Mouse (Mus musculus) olfactory bulb, adult 2 months (tissue): ENCODE measurements around the gene Naaladl1. TPM values are rescaled to one million over a fixed set of nuclear protein-coding genes. Genes with fewer than 3 reads are reported as not detected.
A peak's percentile ranks its signal among the peaks of the same experiment; 100 is the strongest.

Source experiments
- H3K27ac ChIP-seq: fragments of 200-500 bp; 2 replicates; pipeline ENCODE4 v1.5.1; 2012; ENCODE audit warnings: low read depth, low read length; ENCODE audit not compliant: insufficient read depth
- H3K4me1 ChIP-seq: fragments of 200-500 bp; 2 replicates; pipeline ENCODE4 v1.6.1; 2012; ENCODE audit warnings: low read length; ENCODE audit not compliant: control insufficient read depth, insufficient read depth
- H3K4me3 ChIP-seq: fragments of 200-500 bp; 2 replicates; pipeline ENCODE4 v1.5.1; 2012; ENCODE audit warnings: mild to moderate bottlenecking, low read depth, low read length, moderate library complexity; ENCODE audit not compliant: insufficient read depth
- CTCF ChIP-seq: fragments of 200-500 bp; IDR thresholded peaks from 2 replicates; pipeline ENCODE4 v1.5.1; 2012; ENCODE audit warnings: low read depth, mild to moderate bottlenecking, low read length, moderate library complexity; ENCODE audit not compliant: insufficient read depth
- POLR2A ChIP-seq: fragments of 200-500 bp; IDR thresholded peaks from 2 replicates; pipeline ENCODE4 v1.6.1; 2012; ENCODE audit warnings: mild to moderate bottlenecking, low read depth, low read length, moderate library complexity; ENCODE audit not compliant: insufficient read depth
- WGBS: fragments of 180-500 bp; shearing (Covaris S2); methylation state at CpG from one replicate; pipeline ENCODE4 v1.1.7; 2018; 5-methylcytosine and 5-hydroxymethylcytosine counted together
- polyA plus RNA-seq: library from polyadenylated mRNA; stranded (reverse); fragments of >200 nt; gene quantifications from 2 replicates; pipeline ENCODE4 v1.2.4, GENCODE M21; 2012; ENCODE audit warnings: low replicate concordance; ENCODE audit not compliant: missing spikeins, insufficient read depth, insufficient read length

Naaladl1 gene
- polyA plus RNA-seq, 1 experiment: not detected

GRCm38 (mm10) chr19:6076564-6077393, 28.8 kb upstream of the Naaladl1 start, which contains the start of gene Vps51:
Gene Vps51, minus strand, starts transcription at chr19:6077231.
- under 1% methylated on average over 33 of the region's 33 CpGs for whole genome bisulfite sequencing
- TF ChIP-seq CTCF: no peak
- peak; percentile 43; the same call in 1 of the 2 replicates for TF ChIP-seq POLR2A
- H3K4me3 ChIP-seq: peak within 1 kb of the TSS; percentile 68

GRCm38 (mm10) chr19:6079983-6080480, 25.6 kb upstream of the Naaladl1 start, which contains the start of gene Tmem262:
Gene Tmem262, plus strand, starts transcription at chr19:6080033.
- TF ChIP-seq CTCF (no peak), POLR2A (no peak)
- Histone ChIP-seq H3K4me1 (peaks cover 13% of the 10 kb centered on the region), H3K27ac (no peak within 1 kb of the TSS), H3K4me3 (no peak within 1 kb of the TSS)
- WGBS: 90% methylated on average over 12 of the region's 12 CpGs

More at GRCm38 (mm10) chr19:6076564-6077393, 28.8 kb upstream of the Naaladl1 start, which contains the start of gene Vps51:
- peaks cover 8% of the 10 kb centered on the region for H3K4me1 ChIP-seq
- peak within 1 kb of the TSS; percentile 17; the same call in 1 of the 2 replicates for H3K27ac ChIP-seq

DNA sequence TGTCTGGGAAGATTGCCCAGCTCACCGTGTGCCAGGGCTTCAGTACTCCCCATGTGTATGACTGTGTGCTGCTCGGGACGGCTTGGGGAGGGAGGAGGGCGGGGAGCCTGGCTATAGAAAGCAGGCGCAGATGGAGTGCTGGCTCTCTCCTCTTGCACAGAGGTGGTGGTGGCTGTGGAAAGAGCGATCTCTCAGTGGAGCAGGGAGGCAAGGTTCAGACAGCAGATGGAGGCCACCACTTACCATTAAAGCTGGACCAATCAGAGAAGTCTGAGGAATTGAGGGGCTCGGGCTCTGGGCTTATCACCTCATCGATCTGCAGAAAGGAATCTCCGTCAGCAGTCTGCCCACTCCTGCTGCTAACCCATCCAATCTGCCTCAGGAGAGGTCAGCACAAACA, 23.4 kb upstream of the Naaladl1 start, which contains the start of gene Gm28374:
Gene Gm28374 (minus strand): TSS at position 101 of the 400 bp plus-strand sequence.
- WGBS: 75% methylated on average over 9 of the region's 9 CpGs
- TF ChIP-seq POLR2A (no peak), CTCF (no peak)

DNA sequence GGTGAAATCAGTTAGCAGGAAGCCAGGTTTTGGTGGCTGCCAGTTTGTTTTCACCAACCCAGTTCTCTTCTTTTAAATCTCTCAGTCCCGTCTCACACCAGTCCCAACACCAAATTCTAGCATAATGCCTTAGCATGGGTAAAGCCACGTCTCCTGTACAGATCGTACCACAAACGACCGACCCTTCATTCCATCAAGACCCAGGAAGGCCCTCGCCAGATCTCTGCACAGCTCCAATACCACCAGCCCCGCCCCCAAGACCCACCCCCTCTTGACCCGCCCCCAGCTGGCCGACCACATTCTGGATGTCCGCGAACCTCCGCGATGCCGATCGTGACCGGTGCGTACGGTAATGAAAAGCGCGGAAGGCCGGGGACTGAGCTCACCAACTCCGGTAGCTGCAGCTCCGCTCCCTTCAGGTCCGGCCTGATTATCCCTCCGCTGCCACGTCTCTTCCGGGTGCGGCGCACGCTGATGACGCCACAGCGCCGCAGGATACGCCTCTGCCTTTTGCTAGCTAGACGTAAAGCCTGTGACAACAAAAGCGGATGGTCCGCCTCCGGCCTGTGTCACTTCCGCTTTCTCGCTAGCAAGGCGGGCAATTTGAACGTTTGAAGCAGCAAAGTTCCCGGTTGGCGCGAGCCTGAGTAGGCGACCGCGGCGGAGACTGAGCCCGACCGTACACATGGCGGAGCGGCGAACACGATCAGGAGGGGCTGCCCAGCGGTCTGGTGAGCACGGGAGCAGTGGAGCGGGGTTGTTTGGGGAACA, 20.9 kb upstream of the Naaladl1 start, which contains the start of the genes Zfpl1 and Cdca5:
Gene Zfpl1 (minus strand): TSS at position 479 of the 771 bp plus-strand sequence.
Gene Cdca5 (plus strand): TSS at position 506 of the 771 bp plus-strand sequence.
- no peak within 1 kb of the TSS for H3K27ac ChIP-seq
- under 1% methylated on average over 58 of the region's 58 CpGs for WGBS

More for the DNA sequence above, 23.4 kb upstream of the Naaladl1 start, which contains the start of gene Gm28374:
- Histone ChIP-seq H3K4me1 (peaks cover 14% of the 10 kb centered on the region), H3K4me3 (no peak within 1 kb of the TSS), H3K27ac (no peak within 1 kb of the TSS)

GRCm38 (mm10) chr19:6085417-6085879, 20.1 kb upstream of the Naaladl1 start:
- peak overlapping the region; percentile 24; the same call in 1 of the 2 replicates for H3K4me3 ChIP-seq
- WGBS: under 1% methylated on average over 17 of the region's 17 CpGs
- H3K4me1 ChIP-seq: peaks cover 11% of the 10 kb centered on the region
- TF ChIP-seq CTCF: no peak
- TF ChIP-seq POLR2A: no peak
- no peak overlapping the region for H3K27ac ChIP-seq

More for the DNA sequence above, 20.9 kb upstream of the Naaladl1 start, which contains the start of the genes Zfpl1 and Cdca5:
- Histone ChIP-seq H3K4me3 (peak within 1 kb of the TSS; percentile 56), H3K4me1 (peaks cover 11% of the 10 kb centered on the region)
- TF ChIP-seq POLR2A (no peak), CTCF (no peak)

- WGBS: 94% methylated on average over 13 of the region's 13 CpGs
- Histone ChIP-seq H3K4me1 (peaks cover 8% of the 10 kb centered on the region), H3K4me3 (no peak overlapping the region), H3K27ac (no peak overlapping the region)
- no peak for TF ChIP-seq CTCF
- TF ChIP-seq POLR2A: no peak
Observed at GRCm38 (mm10) chr19:6088841-6089240, 16.7 kb upstream of the Naaladl1 start.

GRCm38 (mm10) chr19:6094119-6094518, 11.5 kb upstream of the Naaladl1 start, which contains the start of gene AC131692.1:
Gene AC131692.1, plus strand, starts transcription at chr19:6094419.
- Histone ChIP-seq H3K27ac (no peak within 1 kb of the TSS), H3K4me1 (no peaks in the 10 kb centered on the region), H3K4me3 (no peak within 1 kb of the TSS)
- TF ChIP-seq CTCF (no peak), POLR2A (no peak)
- 89% methylated on average over 7 of the region's 7 CpGs for WGBS

DNA sequence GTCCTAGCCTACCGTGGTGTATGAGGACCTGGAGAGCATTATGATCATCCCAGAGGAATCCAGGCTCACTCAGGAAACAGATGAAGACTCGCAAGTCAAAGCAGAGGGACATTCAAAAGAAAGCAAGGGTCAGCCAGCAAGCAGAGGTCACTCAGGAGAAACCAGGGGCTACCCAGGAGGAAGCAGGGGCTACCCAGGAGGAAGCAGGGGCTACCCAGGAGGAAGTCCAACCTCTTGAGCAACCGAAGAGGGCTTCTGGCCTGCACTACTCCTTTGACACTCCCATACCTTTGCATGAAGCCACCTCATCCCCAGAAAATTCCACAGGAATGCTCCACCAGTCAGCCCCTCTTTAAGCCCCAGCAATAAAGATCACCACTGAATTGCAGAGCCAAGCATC, 7.7 kb upstream of the Naaladl1 start:
- WGBS: 92% methylated on average over 3 of the region's 3 CpGs
- Histone ChIP-seq H3K4me1 (no peaks in the 10 kb centered on the region), H3K4me3 (no peak overlapping the region), H3K27ac (no peak overlapping the region)
- no peak for TF ChIP-seq POLR2A
- TF ChIP-seq CTCF: no peak

DNA sequence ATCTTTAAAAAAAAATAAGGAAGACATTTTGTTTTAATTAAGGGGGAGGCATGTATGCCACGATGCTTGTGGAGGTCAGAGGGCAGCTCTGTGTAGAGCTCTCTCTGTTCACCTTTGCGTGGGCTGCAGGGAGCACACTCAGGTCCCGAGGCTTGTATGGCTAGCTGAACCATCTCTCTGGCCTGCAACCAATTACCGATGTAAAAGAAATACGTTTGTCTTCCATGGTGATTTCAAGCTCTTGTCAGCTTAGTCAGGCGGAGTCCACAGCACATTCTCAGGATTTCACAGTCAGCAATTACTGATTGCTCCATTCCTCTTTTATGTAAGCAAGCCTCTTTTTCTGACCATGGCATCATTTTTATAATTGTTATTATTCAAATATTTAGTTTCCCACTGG, 4.4 kb upstream of the Naaladl1 start:
- no peak overlapping the region for H3K4me3 ChIP-seq
- no peak overlapping the region for H3K27ac ChIP-seq
- 74% methylated on average over 6 of the region's 6 CpGs for WGBS
- H3K4me1 ChIP-seq: no peaks in the 10 kb centered on the region
- TF ChIP-seq POLR2A (no peak), CTCF (no peak)
